Mouse (Mus musculus): ENCODE data around the gene E330034G19Rik. TPM values are rescaled to one million over a fixed set of nuclear protein-coding genes. Genes with fewer than 3 reads are reported as not detected.
"Not testable (repeated sequence)": the region's sequence is repeated elsewhere in the genome, so short reads cannot be mapped to it uniquely, and the experiment has no call there.

E330034G19Rik gene
- total RNA-seq, 2 experiments from 2014 or later = not detected

DNA sequence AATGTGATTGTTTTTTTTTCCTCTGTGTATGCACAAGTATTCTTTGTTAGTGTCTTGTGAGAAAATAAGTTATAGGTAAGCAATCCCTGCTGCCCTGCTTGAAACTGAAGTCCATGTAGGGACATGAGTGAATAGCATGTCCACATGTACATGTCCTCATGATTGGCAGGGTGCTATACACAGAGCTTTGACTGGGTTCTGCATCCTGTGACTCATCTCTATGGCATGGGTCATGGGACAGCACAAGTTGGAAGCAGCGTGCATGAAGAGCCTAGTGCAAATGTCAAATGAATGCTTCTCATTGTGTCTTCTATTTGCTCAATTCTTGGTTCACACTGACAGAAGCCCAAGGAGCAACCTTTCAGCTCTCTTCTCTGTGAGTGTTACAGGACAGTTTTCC, 14.1 kb downstream of the E330034G19Rik start:
- DNase-seq (ENCODE audit: low spot score) = no peak
- intact Hi-C loops (cut with DNase I) = no loop called here

DNA sequence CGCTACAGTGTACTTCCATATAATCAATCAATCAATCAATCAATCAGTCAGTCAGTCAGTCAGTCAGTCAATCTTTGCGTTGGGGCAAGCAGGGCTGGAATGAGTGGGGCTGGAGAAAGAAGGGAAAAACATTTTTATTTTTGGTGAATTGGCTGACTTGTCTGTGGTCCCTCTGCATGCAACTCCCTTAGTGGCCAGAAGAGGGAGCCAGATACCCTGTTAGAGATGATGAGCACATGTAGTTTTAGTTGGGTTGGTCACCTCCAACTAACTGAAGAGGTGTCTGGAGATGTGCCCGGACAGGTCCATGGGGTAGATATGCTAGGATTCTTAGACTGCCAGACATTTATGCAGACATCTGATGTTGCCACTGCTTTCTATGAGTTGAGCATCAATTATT, 18.1 kb downstream of the E330034G19Rik start:
- intact Hi-C loops (cut with DNase I) = no loop called here
- no peak for DNase-seq (ENCODE audit: low spot score)

- DNase-seq (ENCODE audit: low spot score); intact Hi-C loops (cut with DNase I): not testable (repeated sequence)
These were observed 54.0 kb downstream of the E330034G19Rik start for GRCm38 (mm10) chr14:24347007-24347406.

DNA sequence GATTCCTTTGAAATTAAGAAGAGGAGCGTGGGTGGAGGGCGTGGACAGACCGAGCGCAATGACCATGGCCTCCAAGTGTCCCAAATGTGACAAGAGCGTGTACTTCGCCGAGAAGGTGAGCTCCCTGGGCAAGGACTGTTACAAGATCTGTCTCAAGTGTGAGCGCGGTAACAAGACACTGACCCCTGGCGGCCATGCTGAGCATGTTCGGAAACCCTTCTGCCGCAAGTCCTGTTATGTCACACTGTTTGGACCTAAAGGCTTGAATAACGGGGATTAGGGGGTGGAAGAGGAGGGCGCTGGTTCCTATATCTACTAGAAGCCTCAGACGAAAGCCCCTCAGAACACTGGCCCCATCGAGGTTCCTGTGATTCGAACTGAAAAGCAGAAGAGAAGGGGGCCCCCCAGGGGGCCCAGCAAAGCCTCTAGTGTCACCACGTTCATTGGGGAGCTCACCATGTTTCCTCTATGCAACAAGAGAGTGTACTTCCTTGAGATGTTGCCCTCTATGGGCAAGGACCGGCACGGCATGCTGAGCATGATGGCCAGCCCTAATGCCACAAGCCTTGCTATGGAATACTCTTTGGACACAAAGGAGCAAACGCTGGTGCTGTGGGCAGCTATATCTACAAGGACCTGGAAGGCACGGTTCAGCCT, 65.4 kb downstream of the E330034G19Rik start:
- intact Hi-C loops (cut with DNase I) = no loop called here
- no peak for DNase-seq (ENCODE audit: low spot score)

Other genes starting within 250 kb of the E330034G19Rik start
- 1 to 10 TPM; 7.9 to 8.4 TPM for gene Dlg5, start 47.3 kb upstream of the E330034G19Rik start, total RNA-seq (2021)
- gene Polr3a, start 193.8 kb downstream of the E330034G19Rik start, total RNA-seq (2021) = 10 to 100 TPM in 1 of 2 experiments, 1 to 10 TPM in 1; 9.3 to 10.2 TPM
- gene Rps24, start 193.9 kb downstream of the E330034G19Rik start, total RNA-seq (2021) = 100 to 1,000 TPM; 821 to 836 TPM

Measured in heart, postnatal 25 days (tissue).